Mouse (Mus musculus): ENCODE measurements at regions not wholly inside any gene's neighbourhood (a gene's known extent, or its start where the extent isn't known, plus 50 kb on each side); places are given as distances from the start of the nearest gene placed in this dataset.
"Not testable (repeated sequence)": the region's sequence is repeated elsewhere in the genome, so short reads cannot be mapped to it uniquely, and the experiment has no call there.

DNA sequence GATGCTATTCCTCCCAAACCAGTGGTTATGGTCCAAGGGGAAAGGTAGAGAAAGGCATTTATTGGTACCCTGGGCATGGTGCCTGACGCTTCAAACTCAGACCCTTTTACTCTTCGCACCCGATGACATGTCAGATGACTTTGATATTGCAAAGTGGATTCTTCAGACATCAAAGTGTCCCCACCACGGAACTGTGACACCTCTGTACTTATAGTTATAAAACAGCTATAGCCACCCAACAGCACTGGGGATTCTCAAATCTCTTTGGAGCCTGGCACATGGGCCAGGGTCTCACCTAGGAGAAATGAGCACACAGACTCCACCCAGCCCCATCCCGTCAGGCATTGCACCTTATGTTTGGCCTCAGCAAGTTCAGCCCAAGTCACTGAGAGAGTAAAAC is 329.3 kb upstream of the 3110018I06Rik start:
- no peak for DNase-seq (ENCODE audit: low spot score)

GRCm38 (mm10) chr12:107160137-107160536 is 328.3 kb upstream of the 3110018I06Rik start:
- peak; percentile 40 for DNase-seq (ENCODE audit: low spot score)

- DNase-seq (ENCODE audit: low spot score), result no peak
Measured at GRCm38 (mm10) chr12:107160628-107161027, 327.8 kb upstream of the 3110018I06Rik start.

DNA sequence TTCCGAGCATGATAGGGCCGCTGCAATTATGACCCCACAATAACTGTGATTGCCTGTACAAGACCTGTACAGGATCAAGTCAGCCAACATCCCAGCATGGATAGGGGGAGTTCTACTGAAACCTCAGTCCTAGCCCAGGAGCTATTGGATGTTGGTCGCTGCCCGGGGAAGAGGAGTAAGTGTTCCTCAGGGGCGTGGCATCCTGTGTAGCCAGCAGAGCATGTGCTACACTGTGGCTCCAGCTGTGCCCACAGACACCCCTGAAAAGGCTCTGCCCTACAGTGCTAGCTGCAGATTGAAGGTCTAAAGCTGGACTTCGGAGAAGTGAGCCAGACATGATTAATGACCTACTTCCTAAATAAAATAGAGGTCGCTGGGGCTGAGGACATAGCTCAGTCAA is 317.5 kb upstream of the 3110018I06Rik start:
- no peak for DNase-seq (ENCODE audit: low spot score)

DNA sequence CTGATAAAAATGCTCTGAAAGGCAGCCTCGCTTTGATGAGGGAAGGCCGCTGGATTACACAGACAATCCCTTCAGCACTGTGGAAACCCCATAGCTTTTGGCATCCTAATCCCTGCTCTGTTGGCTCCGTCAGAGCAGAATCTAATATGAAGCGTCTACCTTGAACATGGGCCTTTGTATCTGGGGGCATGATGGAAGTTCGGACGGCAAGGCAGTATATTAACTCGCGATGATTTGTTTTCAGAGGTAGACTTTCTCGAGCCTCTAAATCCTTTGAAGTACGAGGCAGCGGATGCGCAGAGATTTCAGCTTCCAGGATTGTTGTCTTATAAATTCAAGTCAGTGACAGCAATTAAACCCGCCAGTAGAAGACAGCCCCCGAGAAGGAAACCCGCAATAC is 316.8 kb upstream of the 3110018I06Rik start:
- no peak for DNase-seq (ENCODE audit: low spot score)

DNA sequence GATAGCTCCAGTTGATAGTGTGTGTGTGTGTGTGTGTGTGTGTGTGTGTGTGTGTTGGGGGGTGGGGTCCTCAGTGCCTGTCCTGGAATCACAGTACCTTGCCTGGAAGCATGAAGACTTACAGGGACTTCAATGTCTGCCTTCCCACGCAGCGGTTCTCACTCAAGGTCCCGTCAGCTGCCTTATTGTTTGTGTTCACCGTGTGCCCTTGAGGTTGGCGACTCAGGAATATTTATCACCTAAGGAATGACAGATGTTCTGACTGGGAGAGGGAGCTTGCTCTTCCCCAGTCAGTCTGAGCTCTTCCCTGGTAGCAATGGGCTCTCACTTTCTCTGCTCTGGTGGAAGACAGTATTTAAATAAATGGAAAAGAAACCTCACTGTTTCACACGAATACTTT is 309.8 kb upstream of the 3110018I06Rik start:
- no peak for DNase-seq (ENCODE audit: low spot score)

- no peak for DNase-seq (ENCODE audit: low spot score)
Measured at GRCm38 (mm10) chr12:107180501-107180900, 307.9 kb upstream of the 3110018I06Rik start.

DNA sequence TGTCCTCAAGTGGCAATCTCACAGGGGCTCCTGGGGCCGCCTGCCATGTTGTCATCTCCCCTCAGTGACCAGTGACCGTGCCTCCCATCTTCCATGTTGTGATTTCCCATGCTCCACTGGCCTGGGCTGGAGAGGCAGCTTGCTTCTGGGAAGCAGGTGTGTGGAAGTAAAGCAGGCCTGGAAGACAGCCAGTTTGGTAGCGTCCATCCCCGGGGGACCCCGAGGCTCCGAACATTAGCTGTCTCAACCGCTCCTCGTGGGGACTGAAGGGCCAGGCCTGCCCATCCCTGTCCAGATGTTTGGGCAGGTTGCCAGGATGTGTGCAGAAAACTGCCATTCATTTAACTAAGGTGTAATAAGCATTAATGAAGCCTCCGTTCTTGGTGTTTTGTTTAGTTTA is 307.1 kb upstream of the 3110018I06Rik start:
- no peak for DNase-seq (ENCODE audit: low spot score)

DNA sequence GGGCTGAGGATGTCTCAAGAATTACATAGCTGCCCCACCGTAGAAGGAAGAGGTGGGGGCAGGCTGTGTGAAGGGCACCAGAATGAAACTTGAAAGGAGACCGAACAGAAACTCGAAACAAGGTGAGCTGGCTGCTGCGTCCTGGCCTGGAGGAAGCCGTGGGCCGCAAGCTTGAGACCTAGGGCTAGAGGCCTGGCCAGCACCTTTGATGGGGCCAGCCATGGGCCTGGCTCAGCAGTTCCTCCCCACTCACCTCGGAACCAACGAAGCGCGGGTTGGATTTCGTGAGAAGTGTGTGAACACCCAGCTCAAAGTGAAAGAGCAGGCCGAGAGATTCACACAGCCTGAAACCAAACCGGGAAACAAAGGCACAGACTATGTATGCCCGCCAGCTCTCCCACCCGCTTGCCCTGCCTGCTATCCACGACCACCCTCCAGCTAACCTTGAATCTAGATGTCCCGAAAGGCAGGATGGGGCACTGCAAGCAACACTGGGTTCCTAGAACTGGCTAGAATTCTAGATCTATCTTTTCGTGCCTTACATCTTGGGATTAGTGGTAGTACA is 306.3 kb upstream of the 3110018I06Rik start:
- no peak for DNase-seq (ENCODE audit: low spot score)

DNA sequence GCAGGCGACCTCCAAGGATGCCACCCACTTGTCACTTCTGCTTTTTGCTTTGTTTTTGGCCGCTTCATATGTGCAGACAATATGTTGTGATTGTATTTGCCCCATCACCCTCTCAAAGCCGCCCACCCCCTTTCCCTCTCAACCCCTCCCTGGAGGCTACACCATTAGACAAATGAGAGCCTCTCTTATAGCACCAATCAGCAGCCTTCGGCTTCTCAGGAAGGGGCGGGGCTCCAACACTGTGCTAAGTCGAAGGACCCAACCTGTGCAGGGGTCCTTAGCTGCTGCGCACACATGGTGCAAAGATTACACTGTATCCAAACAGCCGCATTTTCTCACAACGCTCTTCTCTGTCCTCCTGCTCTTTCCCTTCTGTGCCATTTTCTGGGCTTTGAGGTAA is 305.1 kb upstream of the 3110018I06Rik start:
- no peak for DNase-seq (ENCODE audit: low spot score)

DNA sequence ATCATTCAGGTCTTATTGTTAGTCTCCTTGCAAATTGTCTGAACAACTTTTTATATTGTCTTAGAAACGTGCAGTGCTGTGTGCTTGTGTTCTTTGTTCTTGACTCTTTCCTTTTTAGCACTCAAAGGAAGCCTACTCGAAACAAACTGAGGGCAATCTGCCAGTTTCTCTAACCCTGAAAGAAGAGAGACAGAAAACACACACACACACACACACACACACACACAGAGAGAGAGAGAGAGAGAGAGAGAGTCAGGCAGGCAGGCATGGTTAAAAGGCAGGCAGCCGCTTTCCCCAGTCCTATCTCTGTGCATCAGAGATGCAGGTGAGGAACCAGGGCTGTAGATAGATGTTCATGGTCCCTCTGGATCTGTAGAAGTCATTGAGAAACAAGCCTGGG is 304.0 kb upstream of the 3110018I06Rik start:
- no peak for DNase-seq (ENCODE audit: low spot score)

- DNase-seq (ENCODE audit: low spot score), result no peak
Measured at GRCm38 (mm10) chr12:107186361-107186760, 302.1 kb upstream of the 3110018I06Rik start.

DNA sequence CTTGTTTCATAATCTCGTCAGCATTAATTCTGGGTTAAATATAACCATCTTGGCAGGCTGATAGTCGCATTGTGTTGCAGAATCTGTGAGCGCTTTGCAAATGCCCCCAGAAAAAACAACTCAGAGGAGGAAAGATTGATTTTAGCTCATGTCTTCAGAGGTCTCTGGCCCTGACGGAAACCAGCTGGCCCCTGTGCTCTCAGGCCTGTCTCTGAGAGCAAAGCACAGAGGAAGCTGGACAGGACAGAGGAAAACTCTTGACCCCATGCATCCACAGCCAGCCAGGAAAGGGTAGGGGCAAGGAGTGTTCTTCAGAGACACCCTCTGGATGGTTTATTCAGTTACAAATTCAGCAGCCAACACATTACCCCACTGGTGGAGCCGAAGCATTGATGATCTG is 300.4 kb upstream of the 3110018I06Rik start:
- DNase-seq (ENCODE audit: low spot score), result no peak

GRCm38 (mm10) chr12:107198389-107199018 is 289.9 kb upstream of the 3110018I06Rik start:
- no peak for DNase-seq (ENCODE audit: low spot score)

GRCm38 (mm10) chr12:107200903-107201302 is 287.5 kb upstream of the 3110018I06Rik start:
- no peak for DNase-seq (ENCODE audit: low spot score)

DNA sequence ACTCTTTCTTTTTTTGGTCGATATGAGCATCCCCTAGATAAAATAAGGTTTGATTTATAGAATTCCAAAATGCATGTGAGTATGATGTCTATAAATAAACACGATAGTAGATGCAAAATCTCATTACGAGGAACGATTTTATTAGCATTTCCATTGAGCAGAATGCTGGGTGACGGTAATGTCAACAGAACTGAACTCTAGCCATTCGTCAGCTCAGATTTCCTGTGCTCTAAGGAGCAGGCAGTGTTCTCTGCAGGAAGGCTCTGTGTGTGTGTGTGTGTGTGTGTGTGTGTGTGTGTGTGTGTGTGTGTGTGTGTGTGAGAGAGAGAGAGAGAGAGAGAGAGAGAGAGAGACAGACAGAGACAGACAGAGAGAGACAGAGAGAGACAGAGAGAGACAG is 279.6 kb upstream of the 3110018I06Rik start:
- not testable (repeated sequence) for DNase-seq (ENCODE audit: low spot score)

GRCm38 (mm10) chr12:107212826-107213225 is 275.6 kb upstream of the 3110018I06Rik start:
- no peak for DNase-seq (ENCODE audit: low spot score)

DNA sequence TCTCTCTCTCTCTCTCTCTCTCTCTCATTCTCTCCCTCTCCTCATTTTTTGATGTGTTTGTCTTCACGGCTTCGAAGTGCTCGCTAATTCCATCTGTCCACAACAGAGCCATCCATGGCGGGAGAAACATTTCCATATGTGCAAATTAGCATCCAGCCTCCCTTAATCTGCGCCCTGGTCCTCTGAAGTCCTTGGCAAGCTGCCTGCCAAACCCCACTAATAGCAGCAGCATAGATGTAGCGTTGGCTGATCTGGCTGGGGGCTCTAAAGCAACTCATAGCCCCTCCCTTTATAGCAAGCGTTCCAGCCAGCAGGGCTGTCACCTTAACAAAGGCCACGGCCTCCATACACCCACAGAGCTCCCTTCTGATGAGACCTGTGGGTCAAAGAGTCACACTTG is 272.3 kb upstream of the 3110018I06Rik start:
- no peak for DNase-seq (ENCODE audit: low spot score)

DNA sequence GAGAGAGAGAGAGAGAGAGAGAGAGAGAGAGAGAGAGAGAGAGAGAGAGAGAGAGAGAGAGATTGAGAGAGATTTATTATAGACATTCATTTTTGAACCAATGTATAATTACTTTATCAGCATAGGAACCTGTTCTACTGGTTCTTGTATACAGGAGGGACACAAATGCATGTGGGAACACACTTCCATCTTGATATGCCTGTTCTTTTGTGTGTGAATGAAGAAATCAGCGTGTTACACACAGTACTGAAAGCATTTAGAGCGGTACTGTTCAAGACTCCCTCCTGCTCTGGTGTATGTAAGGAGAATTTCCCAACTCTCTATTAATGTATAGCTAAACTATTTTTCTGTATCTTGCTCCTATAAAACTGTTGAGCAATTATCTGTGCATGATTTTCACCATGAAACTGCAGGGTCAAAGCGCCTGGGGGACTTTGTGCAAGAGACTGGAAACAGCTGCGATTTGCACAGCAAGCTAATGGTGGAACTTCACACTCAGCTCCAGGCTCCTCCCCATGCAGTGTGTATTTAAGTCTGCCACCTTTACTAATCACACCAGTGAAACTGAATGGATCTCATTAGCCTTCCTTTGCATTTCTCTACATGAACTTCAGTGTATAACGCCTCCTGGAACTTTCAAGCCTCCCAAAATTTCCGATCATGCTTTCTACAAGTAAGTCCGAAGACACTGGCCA is 267.0 kb upstream of the 3110018I06Rik start:
- no peak for DNase-seq (ENCODE audit: low spot score)

DNA sequence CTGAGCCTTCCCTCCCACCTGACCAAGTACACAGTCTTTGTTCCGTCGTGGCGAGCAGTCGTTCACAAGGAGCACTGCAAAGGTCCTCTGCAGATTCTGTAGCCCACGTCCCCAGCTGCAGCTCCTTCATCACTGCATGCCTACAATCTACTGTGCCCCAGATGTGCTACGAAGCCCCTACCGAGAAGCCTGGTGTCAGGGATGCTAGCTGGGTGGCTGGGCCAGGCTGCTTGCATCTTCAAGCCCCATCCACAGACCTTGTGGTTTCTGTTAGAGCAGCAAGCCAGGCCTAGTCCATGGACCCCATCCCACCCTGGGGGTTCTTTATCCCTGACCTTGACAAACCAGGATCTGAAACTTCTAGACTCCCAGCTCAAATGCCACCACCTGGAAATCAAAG is 266.3 kb upstream of the 3110018I06Rik start:
- DNase-seq (ENCODE audit: low spot score), result no peak

GRCm38 (mm10) chr12:107230097-107230496 is 258.3 kb upstream of the 3110018I06Rik start:
- no peak for DNase-seq (ENCODE audit: low spot score)

- peak; percentile 23 for DNase-seq (ENCODE audit: low spot score)
Measured at GRCm38 (mm10) chr12:107231629-107232028, 256.8 kb upstream of the 3110018I06Rik start.

DNA sequence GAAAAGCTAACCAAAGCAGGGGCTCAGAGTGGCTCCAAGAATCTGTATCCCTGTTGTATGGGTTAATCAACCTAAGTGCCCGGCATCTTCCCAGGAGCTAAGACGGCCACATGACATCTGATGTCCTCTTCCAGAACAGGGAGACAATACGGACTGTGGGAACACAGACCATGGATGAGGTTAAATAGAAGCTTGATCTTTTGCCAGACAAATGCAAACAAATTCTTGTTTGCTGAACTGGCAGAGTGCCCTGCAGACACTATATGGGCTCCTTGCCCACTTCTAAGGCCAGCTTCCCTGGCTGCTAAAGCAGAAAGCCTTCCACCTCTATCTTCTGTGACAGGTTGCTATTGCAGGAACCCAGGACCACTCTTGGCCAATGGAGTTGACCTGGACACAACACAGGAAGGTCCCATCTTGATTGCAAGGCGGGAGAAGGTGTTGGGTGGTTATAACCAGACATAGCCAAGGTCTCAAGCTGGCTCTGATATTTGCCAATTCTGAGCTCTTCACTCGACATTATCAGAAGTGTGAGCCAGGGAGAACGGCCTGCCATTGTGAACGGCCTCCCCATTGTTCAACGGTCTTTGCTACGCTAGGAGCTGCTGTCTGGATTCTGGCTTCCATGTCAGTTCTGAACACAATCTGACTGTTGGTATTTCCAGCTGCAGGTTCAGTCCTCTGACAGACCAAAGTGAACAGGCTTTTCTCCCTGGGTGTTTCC is 237.5 kb upstream of the 3110018I06Rik start:
- DNase-seq (ENCODE audit: low spot score), result no peak
